Mouse (Mus musculus): ENCODE measurements around the gene Zfp965. TPM values are rescaled to one million over a fixed set of nuclear protein-coding genes. Genes with fewer than 3 reads are reported as not detected.

The Zfp965 gene
- polyA plus RNA-seq (2012; rRNA removed): 0.99 and 1.1 TPM in 2 replicates

DNA sequence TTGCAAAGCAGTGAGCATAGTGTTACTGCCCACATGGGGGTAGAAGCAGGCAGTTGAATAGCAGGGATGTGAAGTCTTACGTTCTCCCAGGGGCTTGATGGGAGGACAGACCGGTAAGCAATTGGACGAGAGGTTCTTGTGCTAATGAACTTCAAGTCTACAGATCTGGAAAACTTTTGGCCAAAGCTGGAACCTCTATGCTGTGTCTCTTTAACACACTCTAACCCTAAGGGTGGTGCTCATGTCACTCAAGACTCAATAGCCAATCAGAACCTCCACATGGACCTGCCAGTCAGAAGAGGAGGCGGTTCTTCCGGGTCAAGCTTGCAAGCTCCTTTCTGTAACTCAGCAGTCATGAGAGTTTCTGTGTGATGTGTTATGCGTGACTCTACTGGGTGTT lies at the start of gene Zfp965:
Gene Zfp965, plus strand, starts transcription at position 301 of the 400 bp plus-strand sequence.

GRCm38 (mm10) chr2:175435707-175436106 lies 34.1 kb upstream of the Zfp965 start, which contains the start of gene Gm4724:
TSS of gene Gm4724 (minus strand) at chr2:175435807.

Other genes starting within 250 kb of the Zfp965 start
- not detected in 2 replicates for gene Gm14440, start 194.9 kb upstream of the Zfp965 start, polyA plus RNA-seq (2012; rRNA removed)
- gene Gm4631, start 131.8 kb upstream of the Zfp965 start, polyA plus RNA-seq (2012; rRNA removed): 3.5 and 4.0 TPM in 2 replicates
- 0.97 and 1.2 TPM in 2 replicates for gene Zfp968, start 97.5 kb upstream of the Zfp965 start, polyA plus RNA-seq (2012; rRNA removed)
- gene Gm4724, start 34.2 kb upstream of the Zfp965 start, polyA plus RNA-seq (2012; rRNA removed): 2.3 and 2.6 TPM in 2 replicates
- not detected in 2 replicates for gene Gm11007, start 174.0 kb downstream of the Zfp965 start, polyA plus RNA-seq (2012; rRNA removed)
- not detected in 2 replicates for gene Zfp969, start 233.7 kb downstream of the Zfp965 start, polyA plus RNA-seq (2012; rRNA removed)

Data from liver, embryonic 18 days (tissue).